Mouse (Mus musculus) ovary, postnatal 36 days (tissue): Measurements from ENCODE around the gene Vmn2r74.

Source experiments
- DNase-seq: peaks from one replicate; pipeline ENCODE4 v3.0.0; 2022; ENCODE audit warnings: low spot score, mixed read lengths

Gene Vmn2r74

GRCm38 (mm10) chr7:85961529-85961928, at the start of gene Vmn2r74:
TSS of gene Vmn2r74 (minus strand) at chr7:85961629.
- no peak for DNase-seq

- no peak for DNase-seq
Observed at GRCm38 (mm10) chr7:86007533-86007932, 46.1 kb upstream of the Vmn2r74 start.
